Mouse (Mus musculus): Measurements from ENCODE around the gene B4galnt3.
"Not testable (repeated sequence)": the region's sequence is repeated elsewhere in the genome, so short reads cannot be mapped to it uniquely, and the experiment has no call there.

B4galnt3 gene

DNA sequence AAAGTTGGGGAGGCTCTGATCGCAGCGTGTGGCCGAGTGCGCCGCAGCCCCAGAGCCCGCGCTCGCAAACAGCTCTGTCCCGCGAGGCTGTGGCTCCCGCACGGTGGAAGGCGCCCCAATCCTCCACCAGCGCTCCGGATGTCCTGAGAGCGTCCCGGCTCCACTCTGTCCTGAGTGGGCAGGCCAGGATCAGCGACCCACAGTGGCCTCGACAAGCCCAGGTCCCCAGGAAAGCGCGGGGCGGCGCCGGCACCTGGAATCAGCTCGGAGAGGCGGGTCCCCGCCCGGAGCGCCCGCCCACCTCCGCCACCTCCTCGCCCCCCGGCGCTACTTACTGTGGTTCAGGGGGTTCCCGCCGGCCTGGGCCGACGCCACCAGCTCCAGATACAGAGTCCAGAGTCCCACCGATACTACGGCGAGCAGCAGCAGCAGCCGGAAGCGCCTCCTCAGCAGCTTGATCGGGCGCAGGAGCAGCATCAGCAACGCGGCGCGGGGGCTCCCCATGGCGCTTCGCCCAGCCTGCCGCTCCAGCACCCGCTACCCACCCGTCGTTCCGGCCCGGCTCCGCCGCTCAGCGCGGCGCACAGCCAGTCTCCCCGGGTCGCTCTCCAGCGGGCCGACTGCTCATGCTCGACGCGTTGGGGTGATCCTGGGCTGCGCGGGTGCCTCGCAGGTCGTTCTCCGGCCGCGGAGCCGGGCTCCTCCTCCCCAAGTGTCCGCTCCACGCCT, at the start of gene B4galnt3, which contains the start of gene D330020A13Rik:
Gene B4galnt3 (minus strand): TSS at position 504 of the 729 bp plus-strand sequence.
Gene D330020A13Rik (plus strand): TSS at position 309 of the 729 bp plus-strand sequence.
- peak; percentile 50 for DNase-seq (ENCODE audit: inconsistent ontology term)

DNA sequence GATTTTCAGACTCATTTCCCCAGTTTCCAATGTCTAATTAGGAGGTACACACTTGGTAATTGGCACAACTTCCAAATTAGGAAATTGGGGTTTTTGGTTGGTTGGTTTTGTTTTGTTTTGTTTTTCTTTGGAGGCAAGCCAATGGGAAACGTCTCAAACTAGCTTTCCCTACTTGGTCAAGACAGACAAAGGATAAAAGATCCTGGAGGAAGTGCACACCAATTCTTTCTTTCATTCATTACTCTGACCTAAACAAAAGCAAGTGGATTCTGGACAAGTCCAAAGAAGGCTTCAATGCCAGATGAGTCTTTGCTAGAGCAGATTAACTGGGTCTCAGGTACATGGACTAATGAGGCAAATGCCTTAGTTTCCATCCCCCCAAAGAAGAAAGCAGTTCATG, 49.6 kb upstream of the B4galnt3 start:
- DNase-seq (ENCODE audit: inconsistent ontology term), result peak; percentile 90

DNA sequence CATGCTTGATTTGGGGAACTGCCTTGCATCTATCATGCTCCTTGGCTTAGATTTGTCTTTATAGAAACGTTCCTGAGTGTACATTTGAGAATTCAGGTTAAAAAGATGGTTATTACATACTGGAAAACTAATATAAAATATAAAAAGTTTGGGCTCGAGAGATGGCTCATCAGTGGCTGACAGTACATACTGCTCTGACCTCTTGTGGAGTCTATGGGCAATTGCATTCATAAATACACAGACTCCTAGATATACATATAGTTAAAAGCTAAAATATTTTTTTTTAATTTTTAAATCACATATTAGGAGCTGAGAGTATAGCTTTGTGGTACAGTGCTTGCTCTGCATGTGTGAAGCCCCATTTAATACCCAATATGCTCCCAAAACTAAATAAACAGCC, 38.0 kb upstream of the B4galnt3 start:
- no peak for DNase-seq (ENCODE audit: inconsistent ontology term)

DNA sequence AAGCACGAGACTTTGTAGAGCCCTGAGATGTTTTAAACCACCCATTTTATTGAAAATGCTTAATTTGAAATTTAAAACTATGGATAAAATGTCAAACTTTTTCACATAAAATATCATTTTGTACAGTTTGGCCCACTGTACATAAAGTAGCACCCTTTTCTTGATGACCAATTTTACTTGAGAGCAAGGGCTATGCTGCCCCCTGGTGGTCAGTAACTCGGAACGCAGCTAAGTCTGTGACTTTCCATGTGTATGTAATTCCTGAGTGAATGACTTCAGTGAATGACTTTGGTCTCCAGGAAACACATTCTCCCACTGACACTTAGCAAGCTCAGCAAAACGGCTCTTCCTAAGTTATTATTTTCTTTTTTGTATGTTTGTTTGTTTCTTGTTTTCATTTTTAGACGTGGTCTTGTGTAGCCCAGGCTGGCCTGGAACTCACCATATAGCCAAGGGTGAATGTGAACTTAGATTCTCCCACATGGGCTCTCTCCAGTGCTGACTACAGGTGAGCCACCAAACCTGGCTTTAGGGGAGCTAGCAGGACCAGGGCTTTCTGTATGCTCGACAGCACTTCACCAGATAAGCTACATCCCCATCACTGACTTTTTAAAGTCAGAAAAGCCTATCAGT, 30.1 kb upstream of the B4galnt3 start:
- peak; percentile 57 for DNase-seq (ENCODE audit: inconsistent ontology term)

DNA sequence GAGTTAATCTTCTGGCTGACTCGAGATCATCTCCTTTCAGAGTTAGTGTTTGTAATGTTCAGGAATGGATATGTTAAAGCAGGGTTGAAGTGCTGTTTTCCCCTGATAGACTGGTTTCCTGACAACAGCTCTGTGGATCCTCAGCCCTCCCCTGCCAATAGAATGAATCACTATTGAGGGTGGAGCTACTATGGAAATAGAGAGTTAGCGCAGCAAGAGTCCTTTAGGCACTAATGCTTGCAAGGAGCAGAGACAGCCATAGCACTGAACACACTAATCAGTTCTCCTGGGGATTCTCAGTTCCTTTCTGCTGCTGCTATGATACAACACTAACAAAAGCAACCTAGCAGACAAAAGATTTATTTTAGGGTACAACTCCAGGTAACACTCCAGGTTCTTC, 26.0 kb upstream of the B4galnt3 start:
- DNase-seq (ENCODE audit: inconsistent ontology term), result no peak

DNA sequence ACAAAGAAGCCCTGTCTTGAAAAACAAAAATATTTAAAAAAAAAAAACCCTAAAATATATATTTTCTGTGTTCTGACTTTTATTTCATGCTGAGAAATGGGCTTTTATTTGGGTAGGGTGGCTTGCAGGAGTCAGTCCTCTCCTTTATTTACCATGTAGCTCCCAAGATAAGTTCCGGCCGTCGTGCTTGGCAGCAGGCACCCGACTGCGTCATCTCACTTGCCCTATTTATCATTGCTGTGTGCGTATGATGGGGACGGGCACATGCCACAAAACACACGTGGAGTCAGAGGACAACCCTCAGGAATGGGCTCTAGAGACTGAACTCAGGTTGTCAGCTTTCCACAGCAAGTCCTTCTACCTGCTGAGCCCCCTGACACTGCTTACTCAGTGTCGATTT, 24.8 kb upstream of the B4galnt3 start:
- no peak for DNase-seq (ENCODE audit: inconsistent ontology term)

DNA sequence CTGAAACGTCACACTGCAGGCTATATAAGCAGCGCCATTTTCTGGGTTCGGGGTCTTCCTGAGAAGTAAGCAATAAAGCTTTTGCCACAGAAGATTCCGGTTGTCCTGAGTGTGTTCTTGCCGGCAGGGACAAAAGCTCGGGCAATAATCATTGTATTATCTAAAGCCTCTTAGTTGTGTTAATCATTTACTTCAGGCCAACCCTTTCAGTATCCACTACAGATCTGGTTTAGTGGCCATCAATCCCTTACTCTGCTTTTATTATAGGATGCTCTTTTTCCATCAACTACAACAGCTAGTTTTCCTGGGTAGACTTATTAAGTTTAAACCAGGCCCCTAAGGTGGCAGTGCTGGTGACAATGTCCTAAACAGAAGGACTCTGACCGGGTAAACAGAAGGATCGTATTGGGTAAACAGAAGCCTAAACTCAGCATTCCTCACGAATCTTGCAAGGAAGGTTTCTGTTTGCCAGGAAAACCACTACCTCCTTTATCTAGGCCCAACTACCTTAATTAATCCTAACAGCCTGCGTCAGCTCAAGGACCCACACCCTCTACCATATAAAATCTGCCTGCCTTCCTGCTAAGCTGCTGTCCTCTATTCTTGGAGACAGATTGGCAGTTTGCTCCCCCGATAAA, 24.1 kb upstream of the B4galnt3 start:
- no peak for DNase-seq (ENCODE audit: inconsistent ontology term)

DNA sequence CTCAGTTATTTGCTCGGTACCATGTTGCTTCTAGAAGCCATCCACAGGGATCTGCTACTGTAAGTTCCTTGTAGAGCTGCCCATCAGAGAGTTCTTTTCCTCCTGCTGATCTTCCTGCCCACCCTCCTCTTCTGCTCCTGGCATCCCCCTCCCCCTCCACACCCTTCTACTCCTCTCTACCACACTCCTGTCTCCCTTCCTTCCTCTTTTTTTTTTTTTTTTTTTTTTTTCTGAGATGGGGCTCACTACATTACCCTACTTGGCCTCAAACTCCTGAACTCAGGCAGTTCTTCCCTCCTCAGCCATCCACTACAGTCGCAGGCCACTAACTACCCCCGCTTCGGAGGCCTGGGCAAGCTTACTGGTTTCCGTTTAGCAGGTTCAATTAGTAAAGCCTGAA, 18.1 kb upstream of the B4galnt3 start:
- no peak for DNase-seq (ENCODE audit: inconsistent ontology term)

DNA sequence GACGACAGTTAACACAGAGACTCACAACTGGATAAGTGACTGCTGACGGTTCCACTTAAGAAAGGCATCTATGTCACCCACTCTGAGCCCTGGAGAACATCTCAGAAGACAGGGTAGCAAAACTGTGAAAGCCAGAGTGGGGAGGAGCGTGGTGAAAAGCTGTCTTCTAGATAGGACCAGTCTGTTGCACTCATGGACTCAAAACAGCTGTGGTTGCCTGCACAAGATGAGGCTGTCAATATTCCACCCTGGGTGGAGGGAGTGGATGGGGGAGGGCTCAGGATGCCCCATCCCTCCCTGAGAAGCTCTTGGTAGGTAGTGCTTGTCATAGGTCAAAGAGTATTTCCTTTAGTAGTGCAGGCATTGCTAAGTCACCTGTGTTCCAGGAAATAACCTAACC, 15.4 kb upstream of the B4galnt3 start:
- DNase-seq (ENCODE audit: inconsistent ontology term), result no peak

DNA sequence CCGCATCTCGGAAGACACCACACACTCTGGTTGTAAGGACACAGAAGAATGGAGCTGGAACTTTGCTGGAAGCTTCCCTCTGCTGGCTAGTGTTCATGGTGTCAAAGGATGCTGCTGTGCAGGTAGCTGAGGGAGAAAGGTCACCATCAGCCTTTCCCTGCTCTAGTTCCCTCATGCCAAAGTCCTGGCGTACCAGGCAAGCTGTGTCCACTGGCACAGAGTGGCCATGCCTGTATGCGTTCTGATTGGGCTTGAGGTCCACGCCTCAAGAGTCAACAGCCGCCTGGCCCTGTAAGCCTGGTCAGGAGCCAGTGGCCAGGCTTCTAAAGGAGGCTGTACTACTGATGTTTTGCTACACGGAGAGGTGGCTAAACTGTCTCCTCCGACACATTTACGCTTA, 15.0 kb upstream of the B4galnt3 start:
- no peak for DNase-seq (ENCODE audit: inconsistent ontology term)

DNA sequence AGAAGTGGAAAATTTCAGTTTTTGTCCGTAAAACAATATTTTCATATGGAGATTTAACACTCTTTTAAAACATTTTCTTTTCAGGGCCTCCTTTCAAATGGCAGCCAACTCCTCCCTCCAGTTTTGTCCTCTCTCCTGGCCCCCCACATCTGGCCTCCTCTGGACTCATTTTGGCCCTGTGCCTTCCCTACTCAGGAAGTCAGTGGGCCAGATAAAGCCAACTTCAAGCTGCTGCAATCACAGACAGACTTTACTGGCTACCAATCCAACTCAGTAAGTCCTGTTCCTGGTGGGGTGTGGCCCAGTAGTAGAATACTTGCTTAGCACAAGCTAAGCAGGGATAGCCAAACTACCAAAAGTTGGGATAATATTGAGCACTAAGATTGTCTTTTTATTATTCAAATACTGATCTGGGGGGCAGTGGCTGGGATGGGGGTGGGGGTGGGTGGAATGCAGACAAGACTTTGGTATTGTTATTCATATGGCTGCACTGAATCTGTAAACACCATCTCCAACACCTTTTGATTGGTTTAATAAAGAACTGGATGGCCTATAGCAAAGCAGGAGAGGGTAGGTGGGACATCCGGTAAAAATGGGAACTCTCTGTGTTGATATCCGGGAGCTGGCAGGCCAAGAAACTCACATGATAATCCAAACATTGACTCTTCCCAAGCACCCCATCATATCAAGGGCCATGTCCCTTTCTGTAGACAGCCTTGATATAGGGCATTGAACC, 12.7 kb upstream of the B4galnt3 start:
- DNase-seq (ENCODE audit: inconsistent ontology term), result no peak

DNA sequence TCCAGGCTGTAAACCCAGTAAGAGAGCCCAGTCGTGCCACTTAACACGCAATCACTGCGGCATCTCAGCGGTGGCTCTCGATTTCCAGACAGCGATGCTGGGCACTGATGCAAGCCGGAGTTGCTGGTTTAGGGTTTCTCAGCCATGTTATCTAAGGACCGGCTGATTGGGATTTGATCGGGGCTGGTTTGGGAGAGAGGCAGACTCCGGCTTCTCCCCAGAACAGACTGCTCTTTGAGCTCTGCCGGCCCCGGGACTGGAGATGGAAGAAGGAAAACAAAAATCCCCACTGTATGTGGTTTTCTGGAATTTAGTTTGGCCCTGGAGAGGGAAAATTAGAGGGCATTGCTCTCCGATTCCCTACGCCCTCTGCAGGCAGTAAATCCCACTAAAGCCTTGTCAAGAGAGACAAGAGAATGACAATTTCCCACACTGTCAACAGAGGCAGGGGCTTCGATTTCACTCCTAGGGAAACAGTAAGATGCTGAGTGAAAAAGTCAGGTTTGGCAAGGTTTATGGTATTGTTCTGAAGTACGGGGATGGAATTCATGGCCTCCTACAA, 8.5 kb upstream of the B4galnt3 start:
- peak; percentile 74 for DNase-seq (ENCODE audit: inconsistent ontology term)

DNA sequence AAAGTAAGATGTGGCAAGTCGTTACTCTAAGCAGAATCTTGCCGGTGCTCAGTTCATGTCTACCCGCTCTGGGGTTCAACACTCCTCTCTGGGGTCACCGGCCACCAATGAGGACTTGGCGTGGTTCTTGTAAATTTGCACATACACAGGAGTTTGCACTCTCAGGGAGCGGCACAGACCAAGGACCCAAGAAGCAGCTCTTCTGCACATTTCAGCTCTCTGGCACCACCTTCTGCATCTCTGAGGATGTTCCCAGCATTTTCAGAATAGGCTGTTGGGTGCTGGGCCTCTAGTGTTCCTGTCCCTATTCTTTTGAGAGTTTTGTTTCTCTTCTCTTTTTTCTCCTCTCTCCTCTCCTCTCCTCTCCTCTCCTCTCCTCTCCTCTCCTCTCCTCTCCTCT, 6.8 kb upstream of the B4galnt3 start:
- peak; percentile 53 for DNase-seq (ENCODE audit: inconsistent ontology term)

DNA sequence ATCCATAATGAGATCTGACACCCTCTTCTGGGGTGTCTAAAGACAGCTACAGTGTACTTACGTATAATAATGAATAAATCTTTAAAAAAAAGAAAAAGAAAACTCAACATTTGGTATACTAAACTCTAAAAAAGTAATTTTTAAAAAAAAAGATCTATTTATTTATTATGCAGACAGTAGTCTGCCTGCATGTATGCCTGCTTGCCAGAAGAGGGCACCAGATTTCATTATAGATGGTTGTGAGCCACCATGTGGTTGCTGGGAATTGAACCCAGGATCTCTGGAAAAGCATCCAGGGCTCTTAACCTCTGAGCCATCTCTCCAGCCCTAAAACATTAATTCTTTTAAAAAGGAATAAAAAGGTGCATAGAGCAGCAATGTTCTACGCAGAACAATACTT, 2.2 kb upstream of the B4galnt3 start:
- not testable (repeated sequence) for DNase-seq (ENCODE audit: inconsistent ontology term)

DNA sequence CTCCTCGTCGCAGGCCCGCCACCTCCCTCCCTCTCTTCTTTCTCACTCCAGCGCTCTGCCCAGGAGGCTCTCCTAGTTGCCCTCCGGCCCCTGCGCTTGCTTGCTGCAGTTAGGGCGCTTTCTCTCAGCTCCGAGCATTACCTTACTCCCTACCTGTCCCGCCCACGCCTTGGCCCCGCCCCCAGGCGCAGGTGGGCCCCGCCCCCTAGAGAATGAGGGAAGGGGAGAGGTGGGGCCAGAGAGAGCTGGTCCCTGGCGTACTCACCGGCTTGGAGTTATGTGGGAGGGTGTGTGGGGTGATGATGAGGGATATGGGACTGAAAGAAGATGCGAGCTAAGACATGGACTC, 400 bp upstream of the B4galnt3 start:
- DNase-seq (ENCODE audit: inconsistent ontology term), result no peak

DNA sequence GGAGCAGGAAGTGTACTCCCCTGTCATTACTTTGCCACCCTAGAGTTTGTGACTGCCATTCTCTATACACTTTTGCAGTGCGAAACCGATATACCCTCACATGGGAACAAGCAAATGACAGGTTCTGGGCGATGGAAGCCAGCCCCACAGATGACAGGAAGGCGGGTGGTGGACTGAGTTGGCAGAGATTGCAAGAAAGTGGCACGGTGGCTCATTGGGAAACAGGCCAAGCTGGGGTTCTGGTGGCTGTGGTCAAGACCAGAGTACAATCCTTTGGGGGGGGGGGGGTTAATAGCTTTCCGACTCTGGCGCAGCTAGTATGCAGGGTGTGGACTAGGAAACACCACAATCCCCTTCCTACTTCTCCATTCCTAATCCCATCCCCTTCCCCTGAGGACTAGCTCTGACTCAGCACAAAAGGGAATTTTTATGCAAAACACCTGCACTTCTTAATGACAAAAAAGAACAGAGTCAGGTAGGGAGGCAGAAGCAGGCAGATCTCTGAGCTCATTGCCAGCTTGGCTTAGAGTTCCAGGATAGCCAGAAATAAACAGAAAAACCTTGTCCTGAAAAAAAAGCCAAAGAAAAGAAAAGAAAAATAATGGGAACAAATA, 2.9 kb downstream of the B4galnt3 start:
- no peak for DNase-seq (ENCODE audit: inconsistent ontology term)

DNA sequence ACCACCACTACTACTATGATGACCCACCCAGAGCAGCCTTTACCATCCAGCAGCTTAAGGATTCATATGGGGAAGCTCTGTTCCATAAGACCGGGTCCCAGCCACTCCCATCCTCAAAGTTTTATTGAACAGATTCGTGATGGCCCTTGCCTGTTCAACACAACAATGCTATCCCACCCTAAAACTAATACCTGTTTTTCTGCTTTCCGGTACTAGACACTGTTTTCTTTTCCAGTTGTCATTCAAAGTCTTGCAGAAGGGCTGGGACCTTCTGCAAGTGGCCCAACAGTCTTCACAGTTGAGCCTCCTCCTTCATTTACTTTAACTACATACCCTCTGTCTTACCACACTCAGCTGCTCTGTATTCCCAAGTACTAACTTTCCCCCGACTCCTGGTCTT, 4.9 kb downstream of the B4galnt3 start:
- no peak for DNase-seq (ENCODE audit: inconsistent ontology term)

DNA sequence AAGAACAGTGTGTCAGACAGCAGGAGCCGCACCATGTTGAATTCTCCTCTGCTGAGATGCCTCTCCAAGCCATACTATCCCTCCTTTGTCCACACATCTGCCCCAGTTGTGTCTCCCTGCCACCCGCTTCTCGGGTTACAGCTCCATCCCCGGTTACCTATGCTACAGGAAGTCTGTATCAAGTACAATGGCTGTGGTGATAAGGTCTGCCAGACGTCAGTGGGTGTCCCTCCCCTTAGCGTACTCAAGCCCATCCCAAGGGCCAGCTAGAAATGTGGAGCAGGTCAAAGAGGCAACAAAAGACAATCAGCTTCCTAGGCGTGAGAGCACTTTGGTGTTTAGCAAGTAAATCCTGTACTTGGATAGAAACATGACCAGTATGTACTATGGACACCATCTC, 5.8 kb downstream of the B4galnt3 start:
- no peak for DNase-seq (ENCODE audit: inconsistent ontology term)

DNA sequence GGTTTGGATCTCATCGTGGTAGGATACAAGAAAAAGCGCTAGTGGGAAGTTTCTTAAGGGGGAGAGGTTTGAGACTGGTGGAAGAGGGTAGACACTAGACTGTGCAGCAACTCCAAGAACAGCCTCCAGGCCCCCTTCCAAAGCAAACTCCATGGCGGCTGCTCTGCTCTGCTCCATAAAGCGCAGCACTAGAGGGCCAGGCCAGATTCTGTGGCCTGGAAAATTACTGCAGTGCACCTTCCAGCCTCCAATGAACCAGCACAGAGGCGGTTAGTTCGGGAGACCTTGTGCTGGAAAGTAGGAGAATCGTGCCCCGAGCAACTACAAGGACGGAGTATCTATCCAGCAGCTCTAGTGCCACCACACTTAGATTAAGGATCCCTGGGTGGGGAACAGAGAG, 7.1 kb downstream of the B4galnt3 start:
- no peak for DNase-seq (ENCODE audit: inconsistent ontology term)

DNA sequence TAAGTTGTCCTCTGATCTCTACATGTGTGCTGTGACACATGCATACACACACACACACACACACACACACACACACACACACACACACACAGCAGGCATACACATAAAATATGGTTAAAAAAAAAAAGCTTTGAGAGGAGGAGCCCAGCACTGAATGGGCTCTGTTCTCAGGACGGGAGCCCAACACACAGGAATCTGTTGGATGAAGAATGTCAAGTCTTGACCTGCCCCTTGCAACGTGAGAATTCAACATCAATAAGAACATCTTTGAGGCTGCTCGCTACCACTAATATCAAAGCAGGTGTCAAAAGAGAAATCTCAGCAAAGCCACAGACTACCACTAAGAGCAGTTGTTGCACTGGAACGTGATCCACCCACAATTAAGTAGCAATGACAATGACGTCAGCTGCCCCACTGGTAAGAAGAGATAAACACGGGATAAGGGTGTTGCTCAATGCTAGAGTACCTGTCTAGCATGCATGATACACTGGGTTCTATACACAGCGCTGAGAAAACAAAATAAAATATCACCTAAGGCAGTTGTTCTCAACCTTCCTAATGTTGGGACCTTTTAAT, 17.4 kb downstream of the B4galnt3 start:
- DNase-seq (ENCODE audit: inconsistent ontology term), result no peak

DNA sequence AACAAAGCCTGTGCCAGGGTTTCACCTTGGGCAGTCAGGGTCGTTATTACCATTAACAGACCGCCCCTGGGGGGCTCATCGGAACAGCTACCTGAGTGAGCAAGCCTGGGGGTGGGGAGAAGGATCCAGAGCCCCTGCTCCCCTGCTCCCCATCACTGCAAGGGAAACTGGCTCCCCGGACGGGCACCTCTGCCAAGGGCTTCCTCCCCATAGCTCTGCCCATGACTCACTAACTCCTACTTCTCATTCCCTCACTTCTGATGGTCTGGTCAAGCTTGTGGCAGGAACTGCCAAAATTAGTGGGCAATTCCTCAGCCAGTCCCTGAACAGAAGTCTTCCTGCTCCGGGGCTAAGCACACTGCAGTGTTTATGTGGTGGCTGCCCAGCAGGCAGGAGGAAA, 19.1 kb downstream of the B4galnt3 start:
- peak; percentile 47 for DNase-seq (ENCODE audit: inconsistent ontology term)
